In genomic region chr16:8763028-8763427, GRCm38 (mm10) we compare ENCODE assay signal across 11 mouse cellular contexts. TPM values are rescaled to one million over a fixed set of nuclear protein-coding genes. Genes with fewer than 3 reads are reported as not detected.
DNase-seq lines count a peak whose midpoint lies in the region; ATAC-seq lines count a peak whose summit lies in the region.
"Had no signal": no experiment of that assay in that cellular context is flagged by ENCODE, and none has a peak within 500 bp of the region (broad histone marks: within the 10 kb centered on the region; RNA-seq: fewer than 3 reads in every experiment).

No protein-coding gene starts in this region.

- intact Hi-C loops in left cerebral cortex, postnatal 36 days (cut with DNase I) = no loop called here

- 71% methylated on average over 6 of the region's 6 CpGs for WGBS in liver, embryonic 12.5 days (ENCODE audit: insufficient replicate concordance)

- no peak for DNase-seq in liver
- DNase-seq in frontal cortex, postnatal 10 days (ENCODE audit: low spot score in 2 of 2) = peak; percentile 36 to 53
- peak; percentile 53 to 58 for DNase-seq in left cerebral cortex, postnatal 36 days (ENCODE audit: low spot score in 2 of 2)
- DNase-seq in right cerebral cortex, postnatal 4 days = peak; percentile 17
- DNase-seq in cerebellum, adult 11 months = no peak
- DNase-seq in urinary bladder, postnatal 36 days (ENCODE audit: low spot score in 2 of 2) = no peak
- DNase-seq: cerebellum, adult 2 months had no signal

- H3K27me3 ChIP-seq in liver, embryonic 12.5 days (replicated peaks) = no peaks in the 10 kb centered on the region
- H3K27me3 ChIP-seq: forebrain, embryonic 15.5 days; midbrain, embryonic 15.5 days had no signal

- H3K27ac ChIP-seq in liver, embryonic 12.5 days = peak overlapping the region; percentile 90
- H3K27ac ChIP-seq: forebrain, embryonic 15.5 days; macrophage; midbrain, embryonic 15.5 days had no signal

- ATAC-seq in liver, embryonic 12.5 days = no peak
- ATAC-seq: forebrain, embryonic 15.5 days; midbrain, embryonic 15.5 days had no signal

- no peak overlapping the region for H3K4me2 ChIP-seq in liver, embryonic 12.5 days
- H3K4me2 ChIP-seq: forebrain, embryonic 15.5 days; midbrain, embryonic 15.5 days had no signal

- H3K36me3 ChIP-seq in liver, embryonic 12.5 days = no peaks in the 10 kb centered on the region
- H3K36me3 ChIP-seq: forebrain, embryonic 15.5 days; midbrain, embryonic 15.5 days had no signal

- no peak overlapping the region for H3K4me3 ChIP-seq in liver, embryonic 12.5 days
- H3K4me3 ChIP-seq: forebrain, embryonic 15.5 days; midbrain, embryonic 15.5 days had no signal

- 0 out of 2 replicates have a peak overlapping the region, but pooled peaks have one; percentile 13 for H3K9ac ChIP-seq in liver, embryonic 12.5 days
- H3K9ac ChIP-seq: forebrain, embryonic 15.5 days; midbrain, embryonic 15.5 days had no signal

- no peaks in the 10 kb centered on the region for H3K9me3 ChIP-seq in liver, embryonic 12.5 days (replicated peaks)
- H3K9me3 ChIP-seq: forebrain, embryonic 15.5 days; midbrain, embryonic 15.5 days had no signal

- peaks cover 99% of the 10 kb centered on the region for H3K4me1 ChIP-seq in liver, embryonic 12.5 days
- H3K4me1 ChIP-seq: forebrain, embryonic 15.5 days; midbrain, embryonic 15.5 days had no signal

RNA-seq across cellular contexts. Expression of gene Usp7, which starts 29.1 kb away (rescaled TPM):
- 32.9 and 33.5 TPM in 2 replicates for polyA plus RNA-seq in liver, embryonic 12.5 days (2016; fragmentation: Nextera tagmentation; extraction: Ambion mirVana)
- 100 to 1,000 TPM; 134 to 175 TPM for total RNA-seq in left cerebral cortex, postnatal 36 days (2021)

Comparison
In these comparisons a context has a peak if more than half of its experiments do, and no peak if none do; other contexts are left out.
1. DNase-seq: peak in frontal cortex, postnatal 10 days (2 of 2), left cerebral cortex, postnatal 36 days (2 of 2) and right cerebral cortex, postnatal 4 days (single experiment); none in liver (single experiment), cerebellum, adult 11 months (single experiment) and urinary bladder, postnatal 36 days (0 of 2).